Mouse (Mus musculus) kidney, adult 2 months (tissue): ENCODE data around the gene Ttc30a1.

Source experiments
- CTCF ChIP-seq: fragments of 200-500 bp; conservative IDR thresholded peaks from 2 replicates; pipeline ENCODE4 v1.5.1; 2011; ENCODE audit warnings: low read depth, mild to moderate bottlenecking, control low read depth, low read length, moderate library complexity, mixed read lengths; ENCODE audit not compliant: insufficient read depth, insufficient read length
- POLR2A ChIP-seq: fragments of 200-500 bp; IDR thresholded peaks from one replicate; pipeline ENCODE4 v1.6.1; 2011; ENCODE audit warnings: low read depth, low read length, control low read depth

DNA sequence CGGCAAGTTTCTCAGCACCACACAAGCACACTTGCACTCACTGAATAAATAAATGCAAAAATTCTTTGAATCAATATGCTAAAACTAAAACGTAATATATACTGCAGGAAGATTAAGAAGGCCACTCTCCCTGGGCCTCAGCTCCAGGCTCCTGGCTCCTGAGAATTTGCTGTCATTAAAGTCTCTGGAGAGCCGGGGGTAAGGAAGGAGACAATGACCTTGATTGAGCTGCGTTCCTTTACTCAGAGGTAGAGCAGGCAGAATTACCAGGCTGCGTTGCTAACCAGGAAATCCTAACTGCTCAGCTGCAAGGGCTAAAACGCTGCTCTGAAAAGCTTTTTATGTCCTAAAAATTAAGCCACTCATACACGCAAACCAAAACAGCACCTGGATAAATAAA is 48.2 kb downstream of the Ttc30a1 start:
- TF ChIP-seq CTCF (no peak), POLR2A (no peak)
